Mouse (Mus musculus): ENCODE measurements around the gene Rimkla. TPM values are rescaled to one million over a fixed set of nuclear protein-coding genes. Genes with fewer than 3 reads are reported as not detected.

The Rimkla gene
- polyA plus RNA-seq, 1 experiment from 2014 or later, result 2.2 TPM

GRCm38 (mm10) chr4:119531813-119532212, 39.4 kb upstream of the Rimkla start:
- no peaks in the 10 kb centered on the region for H3K9me3 ChIP-seq (replicated peaks; ENCODE audit: control insufficient read depth, low read length)
- ATAC-seq (replicated peaks; ENCODE audit: insufficient number of reproducible peaks, low FRiP score, low TSS enrichment, low read depth), result no peak
- no peaks in the 10 kb centered on the region for H3K27me3 ChIP-seq (ENCODE audit: control insufficient read depth, insufficient read depth, low read length)
- DNase-seq (ENCODE audit: low spot score), result no peak
- no peaks in the 10 kb centered on the region for H3K36me3 ChIP-seq (replicated peaks; ENCODE audit: control insufficient read depth, insufficient read depth, low read depth, low read length)
- no peak overlapping the region for H3K4me2 ChIP-seq (ENCODE audit: low read depth, low read length)
- no peak overlapping the region for H3K4me3 ChIP-seq (ENCODE audit: low read depth, low read length)
- no peak overlapping the region for H3K27ac ChIP-seq (replicated peaks; ENCODE audit: low read depth, low read length)
- H3K4me1 ChIP-seq (ENCODE audit: control insufficient read depth, insufficient read depth, low read length), result no peaks in the 10 kb centered on the region
- no peak overlapping the region for H3K9ac ChIP-seq (replicated peaks; ENCODE audit: low read length)
- WGBS, result 66% methylated on average over 2 of the region's 2 CpGs

DNA sequence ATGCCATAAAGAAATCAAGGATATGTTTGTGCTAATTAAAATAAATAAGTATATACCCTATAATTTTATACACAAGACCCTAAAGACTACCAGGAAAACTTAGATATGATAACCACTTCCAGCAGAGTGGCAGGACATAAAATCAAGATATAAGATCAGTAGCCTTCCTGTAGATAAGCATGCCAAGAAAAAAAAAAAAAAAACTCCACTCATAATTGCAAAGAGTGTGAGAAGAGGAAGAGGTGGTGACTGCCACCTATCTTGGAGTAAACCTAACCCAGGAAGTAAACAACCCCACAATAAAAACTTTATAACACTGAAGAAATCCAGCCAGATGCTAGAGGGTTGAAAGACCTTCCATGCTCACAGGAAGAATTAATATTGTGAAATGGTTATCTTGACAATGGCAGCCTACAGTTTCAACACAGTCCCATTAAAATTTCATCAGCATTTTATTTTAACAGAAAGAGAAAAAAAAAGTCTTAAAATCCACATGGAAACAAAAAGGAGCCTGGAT, 34.0 kb upstream of the Rimkla start:
- DNase-seq (ENCODE audit: low spot score), result no peak
- no peaks in the 10 kb centered on the region for H3K27me3 ChIP-seq (ENCODE audit: control insufficient read depth, insufficient read depth, low read length)

GRCm38 (mm10) chr4:119524466-119524865, 32.0 kb upstream of the Rimkla start:
- H3K9ac ChIP-seq (replicated peaks; ENCODE audit: low read length), result no peak overlapping the region
- WGBS, result 84% methylated on average over 2 of the region's 2 CpGs
- H3K4me2 ChIP-seq (ENCODE audit: low read depth, low read length), result no peak overlapping the region
- H3K4me3 ChIP-seq (ENCODE audit: low read depth, low read length), result no peak overlapping the region
- no peaks in the 10 kb centered on the region for H3K36me3 ChIP-seq (replicated peaks; ENCODE audit: control insufficient read depth, insufficient read depth, low read depth, low read length)
- DNase-seq (ENCODE audit: low spot score) (no peak), ATAC-seq (replicated peaks; ENCODE audit: insufficient number of reproducible peaks, low FRiP score, low TSS enrichment, low read depth) (no peak)
- no peaks in the 10 kb centered on the region for H3K27me3 ChIP-seq (ENCODE audit: control insufficient read depth, insufficient read depth, low read length)
- H3K27ac ChIP-seq (replicated peaks; ENCODE audit: low read depth, low read length), result no peak overlapping the region
- no peaks in the 10 kb centered on the region for H3K4me1 ChIP-seq (ENCODE audit: control insufficient read depth, insufficient read depth, low read length)
- H3K9me3 ChIP-seq (replicated peaks; ENCODE audit: control insufficient read depth, low read length), result no peaks in the 10 kb centered on the region

More for the DNA sequence above, 34.0 kb upstream of the Rimkla start:
- no peak overlapping the region for H3K9ac ChIP-seq (replicated peaks; ENCODE audit: low read length)
- H3K4me2 ChIP-seq (ENCODE audit: low read depth, low read length), result no peak overlapping the region
- no peak overlapping the region for H3K4me3 ChIP-seq (ENCODE audit: low read depth, low read length)
- H3K9me3 ChIP-seq (replicated peaks; ENCODE audit: control insufficient read depth, low read length), result no peaks in the 10 kb centered on the region
- H3K36me3 ChIP-seq (replicated peaks; ENCODE audit: control insufficient read depth, insufficient read depth, low read depth, low read length), result no peaks in the 10 kb centered on the region
- H3K27ac ChIP-seq (replicated peaks; ENCODE audit: low read depth, low read length), result no peak overlapping the region
- ATAC-seq (replicated peaks; ENCODE audit: insufficient number of reproducible peaks, low FRiP score, low TSS enrichment, low read depth), result no peak
- no peaks in the 10 kb centered on the region for H3K4me1 ChIP-seq (ENCODE audit: control insufficient read depth, insufficient read depth, low read length)

DNA sequence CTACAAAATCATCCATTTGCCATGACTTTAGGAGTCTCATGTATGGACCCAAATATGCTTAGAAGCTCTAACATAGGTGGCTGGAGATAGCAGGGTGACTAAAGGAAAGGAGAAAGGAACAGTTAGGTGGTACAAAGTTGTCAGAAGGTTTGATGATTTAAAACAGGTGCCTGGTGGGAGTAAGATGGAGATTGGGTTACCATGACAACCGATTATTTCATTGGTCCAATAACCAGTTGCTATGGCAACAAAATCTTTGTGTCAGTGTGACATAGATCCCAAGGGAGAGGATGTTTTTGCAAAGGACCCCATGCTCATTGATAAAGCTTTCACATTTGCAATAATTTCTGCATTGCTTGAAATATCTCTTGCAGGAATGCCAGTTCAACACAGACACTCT, 31.6 kb upstream of the Rimkla start:
- 81% methylated on average over 1 of the region's 1 CpGs for WGBS

DNA sequence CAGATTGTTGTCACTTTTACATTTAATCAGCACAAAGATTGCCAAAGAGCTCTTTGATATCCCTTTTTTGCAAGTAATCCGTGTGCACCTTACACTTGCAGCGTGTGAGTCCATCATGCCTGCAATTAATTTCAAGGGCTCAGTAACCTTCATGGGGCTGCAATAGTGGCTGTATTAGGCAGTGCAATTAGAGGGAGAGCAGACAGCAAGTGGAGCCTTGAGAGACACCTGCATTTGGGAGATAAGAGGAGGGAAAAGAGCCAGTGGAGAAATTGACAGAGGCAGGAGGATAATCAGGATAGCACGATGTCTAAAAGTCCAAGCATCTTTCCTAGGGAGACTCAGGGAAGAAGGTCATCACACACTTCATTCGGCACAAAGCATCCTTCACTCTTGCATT, 31.1 kb upstream of the Rimkla start:
- Histone ChIP-seq H3K27me3 (ENCODE audit: control insufficient read depth, insufficient read depth, low read length) (no peaks in the 10 kb centered on the region), H3K27ac (replicated peaks; ENCODE audit: low read depth, low read length) (no peak overlapping the region), H3K4me3 (ENCODE audit: low read depth, low read length) (no peak overlapping the region), H3K4me2 (ENCODE audit: low read depth, low read length) (no peak overlapping the region), H3K36me3 (replicated peaks; ENCODE audit: control insufficient read depth, insufficient read depth, low read depth, low read length) (no peaks in the 10 kb centered on the region), H3K9me3 (replicated peaks; ENCODE audit: control insufficient read depth, low read length) (no peaks in the 10 kb centered on the region), H3K4me1 (ENCODE audit: control insufficient read depth, insufficient read depth, low read length) (no peaks in the 10 kb centered on the region), H3K9ac (replicated peaks; ENCODE audit: low read length) (no peak overlapping the region)
- WGBS, result 76% methylated on average over 4 of the region's 4 CpGs
- DNase-seq (ENCODE audit: low spot score) (no peak), ATAC-seq (replicated peaks; ENCODE audit: insufficient number of reproducible peaks, low FRiP score, low TSS enrichment, low read depth) (no peak)

More for the DNA sequence above, 31.6 kb upstream of the Rimkla start:
- Histone ChIP-seq H3K27ac (replicated peaks; ENCODE audit: low read depth, low read length) (no peak overlapping the region), H3K9ac (replicated peaks; ENCODE audit: low read length) (no peak overlapping the region), H3K4me3 (ENCODE audit: low read depth, low read length) (no peak overlapping the region), H3K9me3 (replicated peaks; ENCODE audit: control insufficient read depth, low read length) (no peaks in the 10 kb centered on the region), H3K36me3 (replicated peaks; ENCODE audit: control insufficient read depth, insufficient read depth, low read depth, low read length) (no peaks in the 10 kb centered on the region), H3K4me2 (ENCODE audit: low read depth, low read length) (no peak overlapping the region), H3K27me3 (ENCODE audit: control insufficient read depth, insufficient read depth, low read length) (no peaks in the 10 kb centered on the region), H3K4me1 (ENCODE audit: control insufficient read depth, insufficient read depth, low read length) (no peaks in the 10 kb centered on the region)
- ATAC-seq (replicated peaks; ENCODE audit: insufficient number of reproducible peaks, low FRiP score, low TSS enrichment, low read depth) (no peak), DNase-seq (ENCODE audit: low spot score) (no peak)

DNA sequence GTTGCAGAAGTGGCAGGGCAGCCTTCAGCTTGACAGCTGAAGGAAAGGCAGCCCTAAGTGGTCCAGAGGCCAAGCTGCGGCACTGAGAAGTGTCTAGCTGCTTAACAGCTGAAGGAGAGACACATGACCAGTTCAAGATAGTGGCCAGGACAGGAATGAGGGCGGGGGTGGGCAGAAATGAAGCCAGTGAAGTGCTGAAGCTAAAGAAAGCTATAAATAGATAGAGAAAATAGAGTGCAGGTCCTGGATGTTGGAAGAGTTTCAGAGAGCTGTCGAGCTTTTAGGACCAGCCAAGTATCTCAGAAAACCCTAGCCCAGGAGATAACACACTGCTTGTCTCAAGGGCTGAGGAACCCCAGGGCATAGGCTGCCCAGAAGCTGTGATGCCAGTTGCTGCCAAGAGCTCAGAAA, 20.3 kb upstream of the Rimkla start:
- Histone ChIP-seq H3K27ac (replicated peaks; ENCODE audit: low read depth, low read length) (no peak overlapping the region), H3K4me1 (ENCODE audit: control insufficient read depth, insufficient read depth, low read length) (no peaks in the 10 kb centered on the region), H3K9ac (replicated peaks; ENCODE audit: low read length) (no peak overlapping the region), H3K36me3 (replicated peaks; ENCODE audit: control insufficient read depth, insufficient read depth, low read depth, low read length) (no peaks in the 10 kb centered on the region), H3K4me3 (ENCODE audit: low read depth, low read length) (no peak overlapping the region), H3K27me3 (ENCODE audit: control insufficient read depth, insufficient read depth, low read length) (no peaks in the 10 kb centered on the region), H3K9me3 (replicated peaks; ENCODE audit: control insufficient read depth, low read length) (no peaks in the 10 kb centered on the region), H3K4me2 (ENCODE audit: low read depth, low read length) (no peak overlapping the region)
- 76% methylated on average over 3 of the region's 3 CpGs for WGBS
- ATAC-seq (replicated peaks; ENCODE audit: insufficient number of reproducible peaks, low FRiP score, low TSS enrichment, low read depth) (no peak), DNase-seq (ENCODE audit: low spot score) (no peak)

GRCm38 (mm10) chr4:119511591-119511990, 19.2 kb upstream of the Rimkla start:
- Histone ChIP-seq H3K27ac (replicated peaks; ENCODE audit: low read depth, low read length) (no peak overlapping the region), H3K4me2 (ENCODE audit: low read depth, low read length) (no peak overlapping the region), H3K27me3 (ENCODE audit: control insufficient read depth, insufficient read depth, low read length) (no peaks in the 10 kb centered on the region), H3K9me3 (replicated peaks; ENCODE audit: control insufficient read depth, low read length) (no peaks in the 10 kb centered on the region), H3K9ac (replicated peaks; ENCODE audit: low read length) (no peak overlapping the region), H3K4me1 (ENCODE audit: control insufficient read depth, insufficient read depth, low read length) (no peaks in the 10 kb centered on the region), H3K4me3 (ENCODE audit: low read depth, low read length) (no peak overlapping the region), H3K36me3 (replicated peaks; ENCODE audit: control insufficient read depth, insufficient read depth, low read depth, low read length) (no peaks in the 10 kb centered on the region)
- WGBS, result 65% methylated on average over 2 of the region's 2 CpGs
- ATAC-seq (replicated peaks; ENCODE audit: insufficient number of reproducible peaks, low FRiP score, low TSS enrichment, low read depth) (no peak), DNase-seq (ENCODE audit: low spot score) (no peak)

GRCm38 (mm10) chr4:119498319-119498848, 6.0 kb upstream of the Rimkla start:
- Histone ChIP-seq H3K4me2 (ENCODE audit: low read depth, low read length) (no peak overlapping the region), H3K36me3 (replicated peaks; ENCODE audit: control insufficient read depth, insufficient read depth, low read depth, low read length) (no peaks in the 10 kb centered on the region), H3K4me1 (ENCODE audit: control insufficient read depth, insufficient read depth, low read length) (no peaks in the 10 kb centered on the region), H3K9me3 (replicated peaks; ENCODE audit: control insufficient read depth, low read length) (no peaks in the 10 kb centered on the region), H3K27ac (replicated peaks; ENCODE audit: low read depth, low read length) (no peak overlapping the region), H3K9ac (replicated peaks; ENCODE audit: low read length) (no peak overlapping the region), H3K27me3 (ENCODE audit: control insufficient read depth, insufficient read depth, low read length) (no peaks in the 10 kb centered on the region), H3K4me3 (ENCODE audit: low read depth, low read length) (no peak overlapping the region)
- DNase-seq (ENCODE audit: low spot score) (no peak), ATAC-seq (replicated peaks; ENCODE audit: insufficient number of reproducible peaks, low FRiP score, low TSS enrichment, low read depth) (no peak)
- WGBS, result 70% methylated on average over 5 of the region's 5 CpGs
